Mouse (Mus musculus) bone marrow, adult 2 months (tissue): ENCODE data around the gene Syce2. TPM values are rescaled to one million over a fixed set of nuclear protein-coding genes. Genes with fewer than 3 reads are reported as not detected.
A peak's percentile ranks its signal among the peaks of the same experiment; 100 is the strongest.

Experiments
- H3K27ac ChIP-seq: fragments of 200-500 bp; 2 replicates; pipeline ENCODE4 v1.5.1; 2012; ENCODE audit warnings: low read depth, mild to moderate bottlenecking, control low read depth, inconsistent platforms, low read length; ENCODE audit not compliant: control insufficient read depth, poor library complexity, insufficient read depth
- H3K4me1 ChIP-seq: fragments of 200-500 bp; 2 replicates; pipeline ENCODE4 v1.6.1; 2011; ENCODE audit warnings: low read length; ENCODE audit not compliant: control insufficient read depth, insufficient read depth
- H3K4me3 ChIP-seq: fragments of 200-500 bp; replicated peaks from 2 replicates; pipeline ENCODE3; 2011; ENCODE audit warnings: mild to moderate bottlenecking, low read depth, low read length, control low read depth; ENCODE audit not compliant: control insufficient read depth
- CTCF ChIP-seq: fragments of 200-500 bp; IDR thresholded peaks from 2 replicates; pipeline ENCODE4 v1.5.1; 2011; ENCODE audit warnings: low read length, control low read depth; ENCODE audit not compliant: control insufficient read depth, insufficient read depth
- POLR2A ChIP-seq: fragments of 200-500 bp; IDR thresholded peaks from 2 replicates; pipeline ENCODE4 v1.6.1; 2011; ENCODE audit warnings: low read depth, mild to moderate bottlenecking, control low read depth, low read length, borderline replicate concordance; ENCODE audit not compliant: control insufficient read depth
- WGBS: fragments of 180-500 bp; shearing (Covaris S2); methylation state at CpG from one replicate; pipeline ENCODE4 v1.1.7; 2018; 5-methylcytosine and 5-hydroxymethylcytosine counted together
- polyA plus RNA-seq: library from polyadenylated mRNA; stranded (reverse); fragments of >200 nt; gene quantifications from 2 replicates; pipeline ENCODE4 v1.2.4, GENCODE M21; 2011; ENCODE audit warnings: low replicate concordance; ENCODE audit not compliant: missing spikeins, insufficient read depth, insufficient read length

Syce2 gene
- polyA plus RNA-seq, 1 experiment, result 36.7 TPM

- no peak for TF ChIP-seq POLR2A
- no peak for TF ChIP-seq CTCF
- Histone ChIP-seq H3K4me1 (no peaks in the 10 kb centered on the region), H3K27ac (no peak overlapping the region; the same call in 1 of the 2 replicates), H3K4me3 (peak overlapping the region; percentile 7)
- WGBS, result 53% methylated on average over 2 of the region's 2 CpGs
These were observed 32.5 kb upstream of the Syce2 start for GRCm38 (mm10) chr8:84839411-84839810.

DNA sequence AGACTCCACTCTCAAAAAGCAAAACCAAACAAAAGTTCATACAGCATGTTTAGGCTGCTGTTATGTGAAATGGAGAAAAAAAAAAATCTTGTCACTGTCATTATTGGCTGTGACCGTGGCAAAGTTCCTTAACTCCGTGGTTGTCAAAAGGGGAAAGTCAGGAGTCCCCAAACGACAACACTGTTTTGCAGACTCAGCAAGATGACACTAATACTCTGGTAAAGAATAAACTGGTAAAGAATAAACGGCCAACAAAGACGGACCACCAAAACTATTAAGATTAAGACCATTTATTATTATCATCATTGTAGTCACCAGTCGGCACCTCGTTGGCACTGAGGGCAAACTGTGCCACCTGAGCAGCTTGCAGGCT is 32.0 kb upstream of the Syce2 start:
- TF ChIP-seq CTCF (no peak), POLR2A (no peak)
- Histone ChIP-seq H3K4me1 (no peaks in the 10 kb centered on the region; the same call in 1 of the 2 replicates), H3K4me3 (peak overlapping the region; percentile 85), H3K27ac (peak overlapping the region; percentile 71)
- WGBS, result under 1% methylated on average over 7 of the region's 7 CpGs

DNA sequence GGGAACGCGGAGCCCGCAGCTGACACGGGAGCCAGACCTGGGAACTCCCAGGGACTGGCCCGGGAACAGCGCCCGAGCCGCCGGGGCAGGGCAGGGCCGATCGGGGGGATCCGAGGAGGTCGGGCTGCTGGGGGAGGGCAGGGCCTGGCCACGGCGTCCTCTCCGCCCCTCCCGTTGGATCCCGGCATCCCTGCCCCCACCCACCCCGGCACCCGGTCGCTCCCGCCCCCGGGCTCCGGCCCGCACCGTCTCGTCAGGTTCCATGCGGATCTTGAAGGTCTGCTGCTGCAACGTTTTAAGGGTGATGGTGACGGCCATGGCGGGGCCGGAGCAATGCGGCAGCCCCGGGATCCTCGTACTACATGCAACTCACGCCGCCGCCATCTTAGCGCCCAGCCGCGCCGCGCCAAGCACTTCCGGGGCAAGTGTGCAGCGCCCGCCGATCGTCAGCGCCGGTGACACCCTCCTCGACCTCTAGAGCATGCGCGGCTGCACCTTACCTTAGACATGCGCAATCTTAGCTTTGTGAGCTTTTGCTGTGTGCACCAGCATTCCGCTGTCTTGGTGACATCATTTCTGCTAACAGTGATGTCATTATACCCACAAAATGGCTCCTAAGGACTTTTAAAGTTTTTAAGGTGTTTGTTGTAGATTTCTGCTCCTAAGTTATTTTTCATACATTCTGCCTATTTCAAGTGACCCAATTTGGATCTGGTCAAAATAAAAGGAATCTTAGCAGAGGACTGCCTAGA is 31.5 kb upstream of the Syce2 start, which contains the start of gene Rad23a:
Gene Rad23a, minus strand, starts transcription at position 418 of the 752 bp plus-strand sequence.
- Histone ChIP-seq H3K4me3 (peak within 1 kb of the TSS; percentile 85), H3K27ac (peak within 1 kb of the TSS; percentile 71), H3K4me1 (no peaks in the 10 kb centered on the region; the same call in 1 of the 2 replicates)
- TF ChIP-seq CTCF, result peak; percentile 11; the same call in 1 of the 2 replicates
- TF ChIP-seq POLR2A, result peak; percentile 92; the same call in 1 of the 2 replicates
- under 1% methylated on average over 55 of the region's 55 CpGs for WGBS

- H3K4me3 ChIP-seq, result no peak overlapping the region
- WGBS, result 71% methylated on average over 1 of the region's 1 CpGs
- H3K27ac ChIP-seq, result no peak overlapping the region
- no peak for TF ChIP-seq CTCF
- no peak for TF ChIP-seq POLR2A
- no peaks in the 10 kb centered on the region; the same call in 1 of the 2 replicates for H3K4me1 ChIP-seq
These were observed 30.4 kb upstream of the Syce2 start for GRCm38 (mm10) chr8:84841514-84841913.

DNA sequence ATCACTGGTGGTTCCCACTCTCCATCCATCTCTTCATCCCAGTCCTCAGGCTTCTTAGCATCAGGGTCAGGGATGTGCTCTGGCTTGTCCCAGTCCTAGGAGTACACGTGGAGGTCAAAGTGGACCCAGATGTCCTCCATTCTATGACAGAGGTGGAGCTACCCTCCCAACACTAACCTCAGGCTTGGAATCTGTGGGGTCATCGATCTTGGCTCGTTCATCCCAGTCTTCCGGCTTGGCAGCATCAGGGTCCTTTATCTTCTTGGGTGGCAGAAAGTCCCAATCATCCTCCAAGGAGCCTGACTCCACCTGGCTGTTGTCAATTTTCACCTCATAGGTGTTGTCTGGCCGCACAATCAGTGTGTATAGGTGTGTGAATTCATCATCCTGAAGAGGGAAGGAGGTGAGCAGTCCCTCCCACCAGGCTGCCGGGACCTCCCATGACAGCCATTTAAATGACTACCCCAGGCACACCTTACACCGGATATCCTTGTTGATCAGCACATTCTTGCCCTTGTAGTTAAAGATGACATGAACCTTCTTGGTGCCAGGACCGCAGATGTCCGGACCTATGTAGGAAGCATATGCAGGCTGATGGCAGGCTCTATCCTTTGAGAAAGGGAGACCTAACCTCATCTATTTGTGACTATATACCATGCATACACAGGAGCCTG is 27.4 kb upstream of the Syce2 start:
- H3K27ac ChIP-seq, result no peak overlapping the region

DNA sequence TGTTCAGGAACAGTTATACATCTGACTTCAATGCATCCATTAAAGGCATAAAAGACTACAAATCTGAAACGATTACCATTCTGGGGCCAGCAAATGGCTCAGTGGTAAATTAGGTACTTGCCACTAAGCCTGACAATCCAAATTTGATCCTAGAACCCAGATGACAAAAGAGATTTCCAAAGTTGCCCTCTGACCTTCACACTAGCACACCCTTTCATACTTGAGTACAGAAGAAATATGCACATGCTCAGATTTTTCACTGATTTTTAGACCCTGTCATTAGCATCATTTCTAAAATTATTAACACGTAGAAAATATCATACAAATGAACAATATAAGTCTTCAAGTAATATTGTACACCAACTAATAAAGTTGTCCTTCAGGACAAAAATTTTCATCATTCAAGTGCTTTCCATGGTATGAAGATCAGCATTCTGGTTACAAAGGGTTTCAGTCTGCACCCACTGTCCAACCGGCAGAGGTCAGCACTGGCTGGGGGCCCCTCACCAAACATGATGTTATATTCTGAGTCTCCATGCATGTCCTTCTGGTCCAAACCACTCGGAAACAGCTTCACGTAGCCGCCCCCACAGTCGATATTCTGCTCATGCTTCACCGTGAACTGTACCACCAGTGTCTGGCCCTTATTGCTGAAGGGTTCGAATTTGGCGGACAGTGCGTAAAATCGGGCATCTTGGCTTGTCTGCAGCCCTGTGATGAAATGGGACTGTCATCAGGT is 26.4 kb upstream of the Syce2 start:
- Histone ChIP-seq H3K4me3 (peak overlapping the region; percentile 89), H3K27ac (no peak overlapping the region), H3K4me1 (peaks cover 4% of the 10 kb centered on the region; the same call in 1 of the 2 replicates)
- WGBS, result 6% methylated on average over 12 of the region's 12 CpGs
- TF ChIP-seq POLR2A (no peak), CTCF (peak; percentile 51; the same call in 1 of the 2 replicates)

More for the DNA sequence above, 27.4 kb upstream of the Syce2 start:
- Histone ChIP-seq H3K4me1 (peaks cover 4% of the 10 kb centered on the region; the same call in 1 of the 2 replicates), H3K4me3 (peak overlapping the region; percentile 3)
- TF ChIP-seq POLR2A (no peak), CTCF (no peak)
- 63% methylated on average over 9 of the region's 9 CpGs for WGBS

DNA sequence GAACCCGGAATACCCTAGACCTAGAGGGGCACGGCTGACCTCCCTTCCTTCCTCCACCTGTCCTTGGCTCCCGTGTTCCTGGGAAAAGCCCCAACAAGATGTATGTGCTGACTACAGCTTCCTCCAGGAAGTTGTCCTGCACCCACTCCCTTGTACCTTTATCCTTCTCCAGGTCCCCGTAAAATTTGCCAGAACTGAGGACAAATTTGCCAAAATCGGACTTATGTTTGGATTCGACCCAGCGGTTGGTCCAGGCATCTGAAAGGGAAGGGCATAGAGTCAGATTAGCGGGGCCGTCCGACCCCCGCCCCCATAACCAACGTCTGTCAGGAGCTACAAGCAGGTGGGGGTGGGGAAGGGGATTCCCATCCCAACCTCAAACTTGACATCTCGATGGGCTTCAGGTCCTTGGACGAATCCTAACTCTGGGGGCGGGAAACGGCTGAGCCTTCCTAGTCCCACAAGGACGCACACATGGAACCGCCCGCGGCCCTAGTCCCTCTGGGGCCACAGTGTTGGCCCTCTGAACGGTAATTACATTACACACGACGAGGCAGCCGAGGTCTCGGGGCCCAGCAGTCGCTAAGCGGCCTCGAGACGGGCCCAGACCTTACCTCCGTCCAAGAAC is 25.7 kb upstream of the Syce2 start:
- peak overlapping the region; percentile 90 for H3K27ac ChIP-seq
- WGBS, result under 1% methylated on average over 30 of the region's 30 CpGs
- TF ChIP-seq CTCF (no peak), POLR2A (no peak)
- H3K4me1 ChIP-seq, result peaks cover 4% of the 10 kb centered on the region; the same call in 1 of the 2 replicates
- peak overlapping the region; percentile 89 for H3K4me3 ChIP-seq
